Mouse (Mus musculus): ENCODE measurements around the gene H2-Ab1. TPM values are rescaled to one million over a fixed set of nuclear protein-coding genes. Genes with fewer than 3 reads are reported as not detected.
A peak's percentile ranks its signal among the peaks of the same experiment; 100 is the strongest.
"Not testable (repeated sequence)": the region's sequence is repeated elsewhere in the genome, so short reads cannot be mapped to it uniquely, and the experiment has no call there.

Gene H2-Ab1
- polyA plus RNA-seq, 1 experiment from 2014 or later = 19.2 TPM

- H3K27me3 ChIP-seq (replicated peaks; ENCODE audit: insufficient read depth, low read length) = no peaks in the 10 kb centered on the region
- no peak overlapping the region for H3K9ac ChIP-seq (replicated peaks; ENCODE audit: low read depth)
- no peak overlapping the region for H3K4me3 ChIP-seq (ENCODE audit: low read depth, low read length)
- no peaks in the 10 kb centered on the region for H3K36me3 ChIP-seq (ENCODE audit: insufficient read depth, low read length)
- WGBS = 92% methylated on average over 3 of the region's 3 CpGs
- H3K9me3 ChIP-seq (ENCODE audit: low read length) = no peaks in the 10 kb centered on the region
- DNase-seq (ENCODE audit: low spot score) (no peak), ATAC-seq (no peak)
- H3K4me1 ChIP-seq (ENCODE audit: insufficient read depth, low read depth, low read length) = no peaks in the 10 kb centered on the region
- TF ChIP-seq CTCF (IDR thresholded peaks at IDR 0.05) (no peak), EP300 (IDR thresholded peaks at IDR 0.05) (no peak)
- no peak overlapping the region for H3K27ac ChIP-seq (ENCODE audit: low read length)
- H3K4me2 ChIP-seq (replicated peaks; ENCODE audit: low read depth, low read length) = no peak overlapping the region
Measured at GRCm38 (mm10) chr17:34224816-34225215, 32.7 kb upstream of the H2-Ab1 start.

GRCm38 (mm10) chr17:34225426-34225825 lies 32.1 kb upstream of the H2-Ab1 start:
- ATAC-seq = no peak
- TF ChIP-seq CTCF (IDR thresholded peaks at IDR 0.05) = no peak
- no peak for TF ChIP-seq EP300 (IDR thresholded peaks at IDR 0.05)
- no peak overlapping the region for H3K9ac ChIP-seq (replicated peaks; ENCODE audit: low read depth)
- no peak for DNase-seq (ENCODE audit: low spot score)
- WGBS = 91% methylated on average over 8 of the region's 8 CpGs
- no peaks in the 10 kb centered on the region for H3K4me1 ChIP-seq (ENCODE audit: insufficient read depth, low read depth, low read length)
- no peak overlapping the region for H3K4me3 ChIP-seq (ENCODE audit: low read depth, low read length)
- no peaks in the 10 kb centered on the region for H3K27me3 ChIP-seq (replicated peaks; ENCODE audit: insufficient read depth, low read length)
- no peaks in the 10 kb centered on the region for H3K9me3 ChIP-seq (ENCODE audit: low read length)
- no peaks in the 10 kb centered on the region for H3K36me3 ChIP-seq (ENCODE audit: insufficient read depth, low read length)
- H3K4me2 ChIP-seq (replicated peaks; ENCODE audit: low read depth, low read length) = no peak overlapping the region
- no peak overlapping the region for H3K27ac ChIP-seq (ENCODE audit: low read length)

- not testable (repeated sequence) for H3K27ac ChIP-seq (ENCODE audit: low read length); H3K4me3 ChIP-seq (ENCODE audit: low read depth, low read length); H3K4me1 ChIP-seq (ENCODE audit: insufficient read depth, low read depth, low read length); DNase-seq (ENCODE audit: low spot score); H3K36me3 ChIP-seq (ENCODE audit: insufficient read depth, low read length); H3K4me2 ChIP-seq (replicated peaks; ENCODE audit: low read depth, low read length); H3K9ac ChIP-seq (replicated peaks; ENCODE audit: low read depth); H3K27me3 ChIP-seq (replicated peaks; ENCODE audit: insufficient read depth, low read length); ATAC-seq; H3K9me3 ChIP-seq (ENCODE audit: low read length)
- 98% methylated on average over 13 of the region's 23 CpGs for WGBS
Measured at GRCm38 (mm10) chr17:34225911-34226310, 31.6 kb upstream of the H2-Ab1 start.

- not testable (repeated sequence) for H3K27ac ChIP-seq (ENCODE audit: low read length); H3K9me3 ChIP-seq (ENCODE audit: low read length); H3K4me2 ChIP-seq (replicated peaks; ENCODE audit: low read depth, low read length); H3K9ac ChIP-seq (replicated peaks; ENCODE audit: low read depth); ATAC-seq; H3K4me1 ChIP-seq (ENCODE audit: insufficient read depth, low read depth, low read length); H3K36me3 ChIP-seq (ENCODE audit: insufficient read depth, low read length); DNase-seq (ENCODE audit: low spot score); H3K27me3 ChIP-seq (replicated peaks; ENCODE audit: insufficient read depth, low read length); H3K4me3 ChIP-seq (ENCODE audit: low read depth, low read length)
- WGBS = 97% methylated on average over 2 of the region's 9 CpGs
Measured at GRCm38 (mm10) chr17:34230971-34231370, 26.5 kb upstream of the H2-Ab1 start.

GRCm38 (mm10) chr17:34232021-34232420 lies 25.5 kb upstream of the H2-Ab1 start:
- DNase-seq (ENCODE audit: low spot score); H3K4me1 ChIP-seq (ENCODE audit: insufficient read depth, low read depth, low read length); H3K9ac ChIP-seq (replicated peaks; ENCODE audit: low read depth); ATAC-seq; H3K27ac ChIP-seq (ENCODE audit: low read length); H3K4me2 ChIP-seq (replicated peaks; ENCODE audit: low read depth, low read length); H3K27me3 ChIP-seq (replicated peaks; ENCODE audit: insufficient read depth, low read length); H3K9me3 ChIP-seq (ENCODE audit: low read length); H3K36me3 ChIP-seq (ENCODE audit: insufficient read depth, low read length); H3K4me3 ChIP-seq (ENCODE audit: low read depth, low read length): not testable (repeated sequence)
- WGBS = 88% methylated on average over 5 of the region's 7 CpGs

GRCm38 (mm10) chr17:34234926-34235325 lies 22.6 kb upstream of the H2-Ab1 start:
- 40% methylated on average over 9 of the region's 9 CpGs for WGBS
- Histone ChIP-seq H3K4me1 (ENCODE audit: insufficient read depth, low read depth, low read length) (no peaks in the 10 kb centered on the region), H3K4me3 (ENCODE audit: low read depth, low read length) (no peak overlapping the region), H3K9me3 (ENCODE audit: low read length) (no peaks in the 10 kb centered on the region), H3K27ac (ENCODE audit: low read length) (no peak overlapping the region), H3K4me2 (replicated peaks; ENCODE audit: low read depth, low read length) (no peak overlapping the region), H3K36me3 (ENCODE audit: insufficient read depth, low read length) (no peaks in the 10 kb centered on the region), H3K27me3 (replicated peaks; ENCODE audit: insufficient read depth, low read length) (no peaks in the 10 kb centered on the region), H3K9ac (replicated peaks; ENCODE audit: low read depth) (no peak overlapping the region)
- TF ChIP-seq CTCF (IDR thresholded peaks at IDR 0.05) = peak; percentile 90
- TF ChIP-seq EP300 (IDR thresholded peaks at IDR 0.05) = no peak
- ATAC-seq = peak; percentile 87
- peak; percentile 83 for DNase-seq (ENCODE audit: low spot score)

GRCm38 (mm10) chr17:34236691-34237090 lies 20.8 kb upstream of the H2-Ab1 start:
- Histone ChIP-seq H3K9ac (replicated peaks; ENCODE audit: low read depth) (no peak overlapping the region), H3K9me3 (ENCODE audit: low read length) (no peaks in the 10 kb centered on the region), H3K36me3 (ENCODE audit: insufficient read depth, low read length) (no peaks in the 10 kb centered on the region), H3K4me1 (ENCODE audit: insufficient read depth, low read depth, low read length) (no peaks in the 10 kb centered on the region), H3K4me3 (ENCODE audit: low read depth, low read length) (no peak overlapping the region), H3K27ac (ENCODE audit: low read length) (no peak overlapping the region), H3K27me3 (replicated peaks; ENCODE audit: insufficient read depth, low read length) (no peaks in the 10 kb centered on the region), H3K4me2 (replicated peaks; ENCODE audit: low read depth, low read length) (no peak overlapping the region)
- TF ChIP-seq EP300 (IDR thresholded peaks at IDR 0.05) (no peak), CTCF (IDR thresholded peaks at IDR 0.05) (no peak)
- ATAC-seq = 0 out of 2 replicates have a peak, but pooled peaks have one; percentile 36
- WGBS = 57% methylated on average over 5 of the region's 5 CpGs
- DNase-seq (ENCODE audit: low spot score) = peak; percentile 47
